Mouse (Mus musculus): Measurements from ENCODE around the gene Aup1.

- TF ChIP-seq CTCF (IDR thresholded peaks at IDR 0.05; ENCODE audit: low read depth, low read length), result peak; percentile 9
- TF ChIP-seq POLR2A (IDR thresholded peaks at IDR 0.05; ENCODE audit: insufficient read depth, low read length), result no peak
- no peak for TF ChIP-seq EP300 (IDR thresholded peaks at IDR 0.05; ENCODE audit: insufficient read depth, low read depth, low read length)
These were observed 47.6 kb downstream of the Aup1 start for GRCm38 (mm10) chr6:83101688-83102556.
